Mouse (Mus musculus) R1 (cell line): ENCODE data around the gene Golph3.

Experiments
- DNase-seq: peaks from one replicate; pipeline ENCODE4 v3.0.0-alpha.2; 2018; ENCODE audit warnings: low read depth, low spot score

The Golph3 gene

GRCm38 (mm10) chr15:12321091-12321787, at the start of gene Golph3:
Golph3 (plus strand) TSS chr15:12321450.
- peak; percentile 89 for DNase-seq

- no peak for DNase-seq
These were observed 47.8 kb upstream of the Golph3 start for GRCm38 (mm10) chr15:12273325-12274052.

GRCm38 (mm10) chr15:12274053-12274769, 47.0 kb upstream of the Golph3 start:
- peak; percentile 74 for DNase-seq

DNA sequence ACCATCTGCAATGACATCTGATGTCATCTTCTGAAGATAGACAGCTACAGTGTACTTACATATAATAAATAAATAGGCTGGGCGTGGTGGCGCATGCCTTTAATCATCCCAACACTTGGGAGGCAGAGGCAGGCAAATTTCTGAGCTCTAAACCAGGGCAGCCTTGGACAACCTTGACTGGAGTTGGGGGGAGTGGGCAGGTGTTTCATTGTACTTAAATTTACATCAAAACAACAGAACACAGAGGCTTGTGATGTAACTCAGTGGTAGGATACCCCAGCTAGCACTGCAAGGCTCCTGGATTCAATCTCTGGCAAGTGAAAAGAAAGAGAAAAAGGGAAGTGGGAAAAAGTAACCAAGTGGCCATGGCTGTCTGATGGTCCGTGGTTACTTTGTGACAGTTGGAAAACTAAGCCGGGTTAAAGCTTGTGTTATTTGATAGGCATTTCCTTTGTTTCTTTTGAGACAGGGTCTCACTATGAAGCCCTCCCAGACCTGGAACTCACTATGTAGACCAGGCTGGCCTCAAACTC, 46.1 kb upstream of the Golph3 start:
- peak; percentile 89 for DNase-seq

DNA sequence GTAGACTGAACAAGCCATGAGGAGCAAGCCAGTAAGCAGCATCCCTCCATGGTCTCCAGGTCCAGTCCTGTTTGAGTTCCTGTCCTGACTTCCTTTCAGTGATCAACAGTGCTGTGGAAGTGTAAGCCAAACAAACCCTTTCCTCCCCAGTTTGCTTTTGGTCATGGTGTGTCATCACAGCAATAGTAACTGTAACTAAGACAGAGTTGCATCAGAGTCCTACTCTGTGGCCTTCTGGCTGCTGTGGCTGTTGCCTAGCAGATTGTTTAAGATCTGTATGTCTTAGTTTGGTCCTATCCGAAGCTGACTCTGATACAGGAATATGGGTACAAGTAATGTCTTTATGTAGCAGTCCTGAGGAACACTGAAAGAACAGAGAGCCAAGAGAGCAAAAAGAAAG, 41.4 kb upstream of the Golph3 start:
- DNase-seq: no peak

- DNase-seq: no peak
These were observed 36.3 kb upstream of the Golph3 start for GRCm38 (mm10) chr15:12284794-12285534.

GRCm38 (mm10) chr15:12285535-12285809, 35.8 kb upstream of the Golph3 start:
- DNase-seq: no peak

GRCm38 (mm10) chr15:12290330-12290729, 30.9 kb upstream of the Golph3 start:
- peak; percentile 29 for DNase-seq

DNA sequence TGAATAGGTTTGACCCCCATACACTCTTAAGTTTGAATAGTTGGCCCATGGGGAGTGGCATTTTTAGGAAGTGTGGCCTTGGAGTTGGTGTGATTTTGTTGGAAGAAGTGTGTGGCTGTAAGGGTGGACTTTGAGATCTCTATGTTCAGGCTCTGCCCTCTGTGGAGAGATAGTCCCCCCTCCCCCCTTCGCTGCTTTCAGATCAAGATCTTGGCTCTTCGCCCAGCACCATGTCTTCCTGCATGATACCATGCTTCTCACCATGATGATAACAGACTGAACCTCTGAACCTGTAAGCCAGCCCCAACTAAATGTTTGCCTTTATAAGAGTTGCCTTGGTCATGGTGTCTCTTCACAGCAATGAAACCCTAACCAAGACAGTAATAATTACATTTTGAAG, 29.5 kb upstream of the Golph3 start:
- DNase-seq: no peak

GRCm38 (mm10) chr15:12296228-12296627, 25.0 kb upstream of the Golph3 start:
- no peak for DNase-seq

- no peak for DNase-seq
These were observed 23.0 kb upstream of the Golph3 start for GRCm38 (mm10) chr15:12298231-12298737.

DNA sequence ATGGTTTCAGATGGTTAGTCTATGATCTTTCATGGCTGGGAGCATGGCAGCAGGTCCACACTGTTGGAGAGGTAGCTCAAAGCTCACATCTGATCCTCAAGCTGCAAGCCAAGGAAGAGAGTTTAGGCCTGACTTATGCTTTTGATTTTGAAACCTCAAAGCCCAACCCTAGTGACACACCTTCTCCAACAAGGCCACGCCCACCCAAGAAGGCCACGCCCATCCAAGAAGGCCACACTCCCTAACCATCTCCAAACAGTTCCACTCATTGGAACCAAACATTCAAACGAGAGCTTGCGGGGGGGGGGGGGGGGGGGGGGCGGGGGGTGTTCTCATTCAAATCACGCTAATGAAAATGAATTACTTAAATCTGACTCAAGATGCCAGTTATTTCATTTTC, 19.5 kb upstream of the Golph3 start:
- peak; percentile 75 for DNase-seq

- DNase-seq: peak; percentile 35
These were observed 14.8 kb upstream of the Golph3 start for GRCm38 (mm10) chr15:12306188-12307071.

DNA sequence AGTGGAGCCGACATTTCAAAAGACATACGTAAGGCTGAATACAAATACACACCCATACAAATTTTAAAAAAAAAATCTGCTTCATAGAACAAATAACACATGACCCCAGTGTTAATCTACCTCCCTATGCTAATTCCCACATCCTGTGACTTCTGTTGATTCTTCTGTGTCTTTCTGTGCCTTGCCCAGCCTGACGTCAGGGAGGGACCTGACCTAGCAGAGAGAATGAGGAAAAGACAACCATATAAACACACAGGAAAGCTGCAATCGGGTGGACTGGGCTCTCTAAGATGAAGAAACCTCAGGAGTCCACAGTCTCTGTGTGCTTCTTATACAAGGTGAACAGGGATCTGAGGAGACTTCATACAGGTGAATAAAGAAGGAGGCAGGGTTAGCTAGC, 14.1 kb upstream of the Golph3 start:
- peak; percentile 9 for DNase-seq

GRCm38 (mm10) chr15:12308539-12308938, 12.7 kb upstream of the Golph3 start:
- no peak for DNase-seq

DNA sequence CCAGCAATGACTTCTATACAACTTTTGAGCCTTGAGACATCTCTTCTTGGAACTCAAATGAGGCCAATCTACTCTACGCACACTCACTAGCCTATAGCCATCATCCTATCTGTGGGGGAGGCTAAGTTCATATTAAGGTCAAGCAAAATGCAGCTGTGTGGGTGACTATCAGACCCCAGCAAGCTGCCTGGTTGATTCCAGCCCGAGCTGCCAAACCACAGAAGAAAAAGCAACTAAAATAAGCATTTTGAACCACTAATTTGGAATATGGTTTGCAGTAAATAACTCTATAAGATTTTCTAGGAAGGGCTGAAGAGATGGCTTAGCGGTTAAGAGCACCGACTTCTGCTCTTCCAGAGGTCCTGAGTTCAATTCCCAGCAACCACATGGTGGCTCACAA, 10.6 kb upstream of the Golph3 start:
- no peak for DNase-seq

GRCm38 (mm10) chr15:12311465-12311864, 9.8 kb upstream of the Golph3 start:
- DNase-seq: peak; percentile 8

DNA sequence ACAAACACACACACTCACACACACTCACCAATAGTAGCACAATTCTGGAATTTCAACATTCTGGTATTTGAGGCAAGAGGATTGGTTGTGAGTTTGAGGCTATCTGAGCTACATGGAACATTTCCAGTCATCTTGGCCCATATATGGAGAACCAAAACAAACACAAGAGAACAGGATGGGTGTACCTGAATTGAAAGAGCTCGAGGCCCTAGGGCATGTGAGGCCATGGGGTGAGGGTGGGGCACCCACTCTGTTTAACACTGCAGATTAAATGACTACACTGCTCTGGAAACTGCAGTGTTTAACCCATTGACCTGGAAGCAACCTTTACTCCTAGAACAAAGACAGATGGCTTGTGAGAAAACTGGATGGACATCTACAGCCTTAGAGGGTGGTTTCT, 8.0 kb upstream of the Golph3 start:
- DNase-seq: peak; percentile 64

DNA sequence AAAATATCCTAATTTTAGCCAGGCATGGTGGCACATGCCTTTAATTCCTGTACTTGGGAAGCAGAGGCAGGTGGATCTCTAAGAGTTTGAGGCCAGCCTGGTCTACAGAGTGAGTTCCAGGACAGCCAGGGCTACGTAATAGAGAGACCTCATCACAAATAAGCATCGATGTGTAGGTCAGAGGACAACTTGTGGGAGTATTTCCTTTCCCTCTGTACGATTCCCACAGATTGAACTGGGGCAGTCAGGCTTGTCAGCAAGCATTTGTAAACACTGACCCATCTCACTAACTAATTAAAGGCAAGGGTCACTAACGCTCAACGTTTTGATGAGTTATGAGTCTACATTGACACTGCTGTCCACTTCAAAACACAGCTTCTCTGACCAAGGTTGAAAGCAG, 6.7 kb upstream of the Golph3 start:
- DNase-seq: no peak

GRCm38 (mm10) chr15:12315996-12316395, 5.3 kb upstream of the Golph3 start:
- DNase-seq: no peak

DNA sequence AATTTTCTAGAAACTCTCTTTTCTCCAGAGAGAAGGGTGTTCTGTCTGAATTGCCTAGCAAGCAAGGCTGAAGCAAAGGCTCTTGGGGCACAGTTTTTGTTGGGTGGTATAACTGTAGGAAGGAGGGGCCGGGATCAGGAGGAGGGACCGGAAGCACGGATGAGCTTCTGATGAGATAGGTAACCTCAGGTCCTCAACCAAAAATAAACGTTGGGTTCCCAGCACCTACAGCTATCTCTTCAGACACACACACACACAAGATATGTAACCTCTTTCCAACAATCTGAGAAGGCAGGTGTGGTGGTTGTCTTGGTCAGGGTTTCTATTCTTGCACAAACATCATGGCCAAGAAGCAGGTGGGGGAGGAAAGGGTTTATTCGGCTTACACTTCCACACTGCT, 4.0 kb upstream of the Golph3 start:
- DNase-seq: no peak
